Mouse (Mus musculus): ENCODE measurements around the gene Wdr83os. TPM values are rescaled to one million over a fixed set of nuclear protein-coding genes. Genes with fewer than 3 reads are reported as not detected.

The Wdr83os gene
- total and polyA plus RNA-seq, 3 experiments = 26.2 to 143 TPM; not detected in 1

- TF ChIP-seq MAZ (IDR thresholded peaks at IDR 0.05; ENCODE audit: low read depth, low read length) (no peak), USF1 (IDR thresholded peaks at IDR 0.05; ENCODE audit: low read depth, low read length) (no peak), TAL1 (IDR thresholded peaks at IDR 0.05; ENCODE audit: low read length) (no peak), POLR2AphosphoS2 (IDR thresholded peaks at IDR 0.05; ENCODE audit: low read length) (peak; percentile 32; the same call in 1 of the 2 replicates), USF2 (IDR thresholded peaks at IDR 0.05; ENCODE audit: borderline replicate concordance in 1 of 2, insufficient read depth in 1 of 2, low read depth in 1 of 2, low read length in 2 of 2) (no peak), CTCF (IDR thresholded peaks at IDR 0.05 in 2 of 3, conservative IDR thresholded peaks at IDR 0.05 in 1 of 3; ENCODE audit: control insufficient read depth in 1 of 3, insufficient read depth in 1 of 3, low read depth in 2 of 3, low read length in 3 of 3, poor library complexity in 1 of 3, severe bottlenecking in 1 of 3) (no peak), CHD2 (IDR thresholded peaks at IDR 0.05; ENCODE audit: low read length) (no peak), MXI1 (IDR thresholded peaks at IDR 0.05; ENCODE audit: low read depth, low read length) (peak; percentile 88), TBP (IDR thresholded peaks at IDR 0.05; ENCODE audit: low read depth, low read length) (no peak), POLR2AphosphoS5 (IDR thresholded peaks at IDR 0.05; ENCODE audit: borderline replicate concordance, low read depth, low read length) (no peak), JUND (IDR thresholded peaks at IDR 0.05; ENCODE audit: low read depth, low read length) (no peak), POLR2A (IDR thresholded peaks at IDR 0.05; ENCODE audit: control insufficient read depth in 1 of 2, insufficient read depth in 1 of 2, low read depth in 1 of 2, low read length in 2 of 2, poor library complexity in 1 of 2) (peak in 1 of 2 experiments; percentile 42; a peak in 1 of 4 replicates)
These were observed 20.5 kb upstream of the Wdr83os start, which contains the start of gene Fbxw9 (continued) for GRCm38 (mm10) chr8:85059879-85060616.

GRCm38 (mm10) chr8:85062603-85063002 lies 17.9 kb upstream of the Wdr83os start:
- H3K36me3 ChIP-seq (ENCODE audit: control insufficient read depth in 1 of 2, insufficient read depth in 2 of 2, low read length in 2 of 2) = no peaks in the 10 kb centered on the region

GRCm38 (mm10) chr8:85065213-85065612 lies 15.3 kb upstream of the Wdr83os start:
- no peak for TF ChIP-seq ZMIZ1 (IDR thresholded peaks at IDR 0.05; ENCODE audit: low read depth, low read length)
- TF ChIP-seq GATA1 (IDR thresholded peaks at IDR 0.05; ENCODE audit: low read depth, low read length) = no peak
- no peak for TF ChIP-seq SMC3 (IDR thresholded peaks at IDR 0.05; ENCODE audit: low read depth, low read length)
- no peaks in the 10 kb centered on the region for H3K27me3 ChIP-seq (ENCODE audit: control insufficient read depth in 1 of 2, insufficient read depth in 2 of 2, low read length in 2 of 2)
- no peak overlapping the region for H3K27ac ChIP-seq (ENCODE audit: control insufficient read depth, low read depth, low read length)
- H3K9me3 ChIP-seq (replicated peaks; ENCODE audit: insufficient read depth, low read length) = no peaks in the 10 kb centered on the region
- H3K79me2 ChIP-seq (ENCODE audit: control insufficient read depth, insufficient read depth, low read length, poor library complexity) = 0 out of 2 replicates have a peak, but pooled peaks cover under 1% of the 10 kb centered on the region
- H3K4me1 ChIP-seq (ENCODE audit: control insufficient read depth in 1 of 2, insufficient read depth in 2 of 2, low read length in 2 of 2) = no peaks in the 10 kb centered on the region
- no peak overlapping the region for H3K4me3 ChIP-seq (ENCODE audit: control insufficient read depth in 1 of 2, insufficient read depth in 1 of 2, low read depth in 2 of 2, low read length in 2 of 2)
- no peak overlapping the region for H3K9ac ChIP-seq (ENCODE audit: control insufficient read depth, low read depth, low read length, poor library complexity, severe bottlenecking)
- no peaks in the 10 kb centered on the region; a peak in 1 of 4 replicates for H3K36me3 ChIP-seq (ENCODE audit: control insufficient read depth in 1 of 2, insufficient read depth in 2 of 2, low read length in 2 of 2)
- no peak for DNase-seq (ENCODE audit: low read depth, low spot score)

More at GRCm38 (mm10) chr8:85062603-85063002, 17.9 kb upstream of the Wdr83os start:
- Histone ChIP-seq H3K4me1 (ENCODE audit: control insufficient read depth in 1 of 2, insufficient read depth in 2 of 2, low read length in 2 of 2) (0 out of 4 replicates have a peak, but pooled peaks cover 0 to 3% of the 10 kb centered on the region in 2 experiments), H3K4me3 (ENCODE audit: control insufficient read depth in 1 of 2, insufficient read depth in 1 of 2, low read depth in 2 of 2, low read length in 2 of 2) (no peak overlapping the region), H3K9ac (ENCODE audit: control insufficient read depth, low read depth, low read length, poor library complexity, severe bottlenecking) (no peak overlapping the region), H3K27me3 (ENCODE audit: control insufficient read depth in 1 of 2, insufficient read depth in 2 of 2, low read length in 2 of 2) (no peaks in the 10 kb centered on the region), H3K9me3 (replicated peaks; ENCODE audit: insufficient read depth, low read length) (no peaks in the 10 kb centered on the region), H3K79me2 (ENCODE audit: control insufficient read depth, insufficient read depth, low read length, poor library complexity) (0 out of 2 replicates have a peak, but pooled peaks cover 2% of the 10 kb centered on the region), H3K27ac (ENCODE audit: control insufficient read depth, low read depth, low read length) (no peak overlapping the region)
- no peak for TF ChIP-seq ETS1 (IDR thresholded peaks at IDR 0.05; ENCODE audit: low read depth, low read length)
- no peak for TF ChIP-seq SMC3 (IDR thresholded peaks at IDR 0.05; ENCODE audit: low read depth, low read length)
- no peak for TF ChIP-seq ZKSCAN1 (IDR thresholded peaks at IDR 0.05; ENCODE audit: low read depth, low read length)
- TF ChIP-seq POLR2AphosphoS2 (IDR thresholded peaks at IDR 0.05; ENCODE audit: low read length) = no peak
- TF ChIP-seq GABPA (IDR thresholded peaks at IDR 0.05; ENCODE audit: low read depth, low read length) = no peak
- no peak for TF ChIP-seq CTCF (IDR thresholded peaks at IDR 0.05 in 2 of 3, conservative IDR thresholded peaks at IDR 0.05 in 1 of 3; ENCODE audit: control insufficient read depth in 1 of 3, insufficient read depth in 1 of 3, low read depth in 2 of 3, low read length in 3 of 3, poor library complexity in 1 of 3, severe bottlenecking in 1 of 3)
- no peak for TF ChIP-seq ZC3H11A (IDR thresholded peaks at IDR 0.05; ENCODE audit: low read depth, low read length)
- no peak for TF ChIP-seq MYC (IDR thresholded peaks at IDR 0.05; ENCODE audit: low read depth, low read length)
- no peak for TF ChIP-seq ELF1 (IDR thresholded peaks at IDR 0.05; ENCODE audit: low read depth, low read length)
- no peak for DNase-seq (ENCODE audit: low read depth, low spot score)

Measured in MEL (cell line).